Mouse (Mus musculus): Measurements from ENCODE around the gene Agrp. TPM values are rescaled to one million over a fixed set of nuclear protein-coding genes. Genes with fewer than 3 reads are reported as not detected.

Agrp gene
- polyA plus RNA-seq, 1 experiment from 2014 or later, result 0.73 TPM

DNA sequence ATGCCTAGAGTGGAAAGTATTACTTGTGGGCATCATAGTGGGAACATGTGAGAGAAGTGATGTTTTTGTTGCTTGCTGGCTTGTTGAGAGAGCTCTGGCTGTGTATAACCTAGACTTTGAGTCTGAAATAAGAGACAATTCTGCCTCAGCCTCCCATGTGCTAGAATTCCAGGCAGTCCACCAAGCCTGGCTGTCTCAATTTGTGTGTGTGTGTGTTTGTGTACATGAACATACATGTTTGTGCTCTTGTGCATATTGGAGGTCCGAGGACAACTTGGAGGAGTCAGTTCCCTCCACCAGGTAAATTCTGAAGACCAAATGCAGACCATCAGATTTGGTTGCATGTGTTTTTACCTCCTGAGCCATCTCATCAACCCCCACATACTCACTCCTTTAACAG is 8.0 kb upstream of the Agrp start:
- Histone ChIP-seq H3K4me1 (ENCODE audit: control insufficient read depth, insufficient read depth, low read length) (no peaks in the 10 kb centered on the region), H3K27ac (replicated peaks; ENCODE audit: low read depth, low read length) (no peak overlapping the region), H3K4me3 (ENCODE audit: low read depth, low read length) (no peak overlapping the region), H3K9me3 (ENCODE audit: control insufficient read depth, low read length) (no peaks in the 10 kb centered on the region), H3K27me3 (ENCODE audit: control insufficient read depth, insufficient read depth, low read length) (no peaks in the 10 kb centered on the region), H3K36me3 (ENCODE audit: control insufficient read depth, insufficient read depth, low read length) (peaks cover 10% of the 10 kb centered on the region), H3K9ac (ENCODE audit: low read length) (no peak overlapping the region), H3K4me2 (ENCODE audit: low read depth, severe bottlenecking) (no peak overlapping the region)
- WGBS, result 94% methylated on average over 1 of the region's 1 CpGs
- no peak for DNase-seq (ENCODE audit: low spot score)
- ATAC-seq (ENCODE audit: insufficient number of reproducible peaks, low FRiP score, low TSS enrichment, low read depth), result no peak

GRCm38 (mm10) chr8:105640511-105640910 is 3.3 kb upstream of the Agrp start:
- Histone ChIP-seq H3K4me1 (ENCODE audit: control insufficient read depth, insufficient read depth, low read length) (peaks cover 7% of the 10 kb centered on the region), H3K4me3 (ENCODE audit: low read depth, low read length) (no peak overlapping the region), H3K27me3 (ENCODE audit: control insufficient read depth, insufficient read depth, low read length) (no peaks in the 10 kb centered on the region), H3K9me3 (ENCODE audit: control insufficient read depth, low read length) (no peaks in the 10 kb centered on the region), H3K4me2 (ENCODE audit: low read depth, severe bottlenecking) (no peak overlapping the region), H3K27ac (replicated peaks; ENCODE audit: low read depth, low read length) (no peak overlapping the region), H3K9ac (ENCODE audit: low read length) (no peak overlapping the region), H3K36me3 (ENCODE audit: control insufficient read depth, insufficient read depth, low read length) (peaks cover 6% of the 10 kb centered on the region)
- DNase-seq (ENCODE audit: low spot score) (no peak), ATAC-seq (ENCODE audit: insufficient number of reproducible peaks, low FRiP score, low TSS enrichment, low read depth) (no peak)
- WGBS, result 91% methylated on average over 2 of the region's 2 CpGs

DNA sequence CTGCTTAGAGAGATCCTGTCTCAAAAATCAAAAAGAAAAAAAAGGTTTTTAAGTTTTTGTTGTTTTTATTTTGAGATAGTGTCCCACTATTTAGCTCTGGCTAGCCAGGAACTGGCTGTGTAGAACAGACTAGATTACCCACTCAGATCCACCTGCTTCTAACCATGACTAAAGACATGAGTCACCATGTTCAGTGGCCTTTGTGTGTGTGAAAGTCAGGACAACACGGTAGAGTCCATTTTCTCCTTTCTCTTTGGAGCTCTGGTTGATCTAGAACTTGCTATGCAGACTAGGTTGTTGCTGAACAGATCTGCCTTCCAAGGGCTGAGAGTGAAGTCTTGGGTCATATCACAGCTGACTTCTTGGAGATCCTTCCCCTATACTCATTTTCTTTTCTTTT is 2.6 kb upstream of the Agrp start:
- Histone ChIP-seq H3K27ac (replicated peaks; ENCODE audit: low read depth, low read length) (no peak overlapping the region), H3K4me2 (ENCODE audit: low read depth, severe bottlenecking) (no peak overlapping the region), H3K9me3 (ENCODE audit: control insufficient read depth, low read length) (no peaks in the 10 kb centered on the region), H3K9ac (ENCODE audit: low read length) (no peak overlapping the region), H3K36me3 (ENCODE audit: control insufficient read depth, insufficient read depth, low read length) (0 out of 2 replicates have a peak, but pooled peaks cover 2% of the 10 kb centered on the region), H3K4me1 (ENCODE audit: control insufficient read depth, insufficient read depth, low read length) (peaks cover 11% of the 10 kb centered on the region), H3K4me3 (ENCODE audit: low read depth, low read length) (no peak overlapping the region), H3K27me3 (ENCODE audit: control insufficient read depth, insufficient read depth, low read length) (no peaks in the 10 kb centered on the region)
- WGBS, result 86% methylated on average over 1 of the region's 1 CpGs
- no peak for ATAC-seq (ENCODE audit: insufficient number of reproducible peaks, low FRiP score, low TSS enrichment, low read depth)
- DNase-seq (ENCODE audit: low spot score), result no peak

GRCm38 (mm10) chr8:105638510-105638909 is 1.3 kb upstream of the Agrp start:
- Histone ChIP-seq H3K4me2 (ENCODE audit: low read depth, severe bottlenecking) (peak overlapping the region; percentile 84), H3K4me3 (ENCODE audit: low read depth, low read length) (peak overlapping the region; percentile 97; the same call in 1 of the 2 replicates), H3K9ac (ENCODE audit: low read length) (0 out of 2 replicates have a peak overlapping the region, but pooled peaks have one; percentile 17), H3K27ac (replicated peaks; ENCODE audit: low read depth, low read length) (no peak overlapping the region), H3K27me3 (ENCODE audit: control insufficient read depth, insufficient read depth, low read length) (no peaks in the 10 kb centered on the region), H3K9me3 (ENCODE audit: control insufficient read depth, low read length) (no peaks in the 10 kb centered on the region), H3K36me3 (ENCODE audit: control insufficient read depth, insufficient read depth, low read length) (0 out of 2 replicates have a peak, but pooled peaks cover 2% of the 10 kb centered on the region), H3K4me1 (ENCODE audit: control insufficient read depth, insufficient read depth, low read length) (peaks cover 12% of the 10 kb centered on the region)
- 94% methylated on average over 4 of the region's 4 CpGs for WGBS
- ATAC-seq (ENCODE audit: insufficient number of reproducible peaks, low FRiP score, low TSS enrichment, low read depth) (no peak), DNase-seq (ENCODE audit: low spot score) (no peak)

DNA sequence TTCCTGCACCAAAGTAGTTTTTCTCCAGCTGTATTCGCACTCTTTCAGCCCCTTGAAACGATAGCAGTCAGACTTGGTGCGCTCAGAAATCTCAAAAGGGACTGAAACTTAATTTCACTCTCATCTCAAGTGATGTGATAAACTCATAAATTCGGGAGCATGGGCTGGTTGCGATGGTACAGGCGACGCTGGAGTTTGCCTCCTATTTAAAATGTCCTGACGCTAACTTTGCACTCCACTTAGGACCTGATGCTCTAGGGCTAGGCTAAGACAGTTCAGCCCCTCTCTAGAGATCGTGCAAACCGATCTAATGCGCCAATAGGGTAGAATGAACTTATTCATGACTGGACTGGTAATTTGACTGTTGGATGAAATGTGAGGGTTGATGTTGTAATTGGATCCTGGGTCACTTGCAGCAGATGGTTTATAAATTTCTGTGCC is 428 bp upstream of the Agrp start:
- Histone ChIP-seq H3K9me3 (ENCODE audit: control insufficient read depth, low read length) (no peaks in the 10 kb centered on the region), H3K9ac (ENCODE audit: low read length) (peak overlapping the region; percentile 99), H3K4me3 (ENCODE audit: low read depth, low read length) (peak overlapping the region; percentile 97), H3K4me1 (ENCODE audit: control insufficient read depth, insufficient read depth, low read length) (peaks cover 12% of the 10 kb centered on the region), H3K27me3 (ENCODE audit: control insufficient read depth, insufficient read depth, low read length) (no peaks in the 10 kb centered on the region), H3K27ac (replicated peaks; ENCODE audit: low read depth, low read length) (peak overlapping the region; percentile 100), H3K36me3 (ENCODE audit: control insufficient read depth, insufficient read depth, low read length) (0 out of 2 replicates have a peak, but pooled peaks cover 2% of the 10 kb centered on the region), H3K4me2 (ENCODE audit: low read depth, severe bottlenecking) (peak overlapping the region; percentile 84)
- ATAC-seq (ENCODE audit: insufficient number of reproducible peaks, low FRiP score, low TSS enrichment, low read depth), result no peak
- peak; percentile 53 for DNase-seq (ENCODE audit: low spot score)
- WGBS, result under 1% methylated on average over 11 of the region's 11 CpGs

DNA sequence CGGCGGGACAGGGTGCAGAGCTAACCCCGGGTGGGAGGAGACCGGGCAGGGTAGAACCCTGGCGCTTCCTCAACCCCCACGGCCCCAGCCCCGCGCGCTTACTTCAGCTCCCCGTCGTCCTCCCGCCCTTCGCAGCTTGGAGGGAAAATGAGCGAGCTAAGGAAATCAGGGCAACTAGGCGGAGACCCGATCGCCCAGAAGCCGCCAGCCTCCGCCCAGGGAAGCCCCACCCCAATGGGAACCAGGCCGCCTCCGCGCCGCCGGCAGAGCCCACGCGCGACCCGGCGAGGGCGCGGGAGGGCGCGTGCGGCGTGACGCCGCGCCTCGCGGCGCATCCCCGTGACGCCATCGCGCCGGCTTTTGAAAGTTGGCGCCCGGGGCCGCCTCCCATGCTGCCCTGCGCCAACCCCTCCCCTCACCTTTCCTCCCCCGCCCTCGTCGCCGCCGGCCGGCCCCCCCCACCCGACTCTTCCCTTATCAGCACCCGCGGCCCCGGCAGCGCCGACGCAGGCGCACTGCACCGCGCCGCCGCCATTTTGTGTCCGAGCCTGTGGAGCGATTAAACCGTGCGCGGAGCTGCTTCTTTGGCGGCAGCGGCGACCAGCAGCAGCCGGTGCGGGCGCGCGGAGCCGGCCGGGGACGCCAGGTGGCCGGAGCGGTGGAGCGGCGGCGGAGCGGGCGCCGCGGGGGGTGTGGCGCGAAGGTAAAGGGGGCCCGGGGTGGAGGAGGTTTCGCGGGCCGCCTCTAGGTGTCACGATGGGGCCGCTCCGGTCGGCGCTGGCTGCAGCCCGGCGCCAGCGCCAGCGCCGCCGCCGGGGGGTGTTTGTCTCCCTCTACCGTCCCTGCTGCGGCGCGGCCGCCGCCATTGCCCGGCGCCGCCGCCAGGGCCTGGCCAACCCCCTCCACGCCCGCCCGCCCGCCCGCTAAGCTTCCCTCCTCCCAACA is 903 bp downstream of the Agrp start, which contains the start of gene Ctcf:
TSS of gene Ctcf (plus strand) at position 551 of the 945 bp plus-strand sequence.
- 0 out of 2 replicates have a peak, but pooled peaks cover 2% of the 10 kb centered on the region for H3K36me3 ChIP-seq (ENCODE audit: control insufficient read depth, insufficient read depth, low read length)
- peaks cover 12% of the 10 kb centered on the region for H3K4me1 ChIP-seq (ENCODE audit: control insufficient read depth, insufficient read depth, low read length)
- H3K27ac ChIP-seq (replicated peaks; ENCODE audit: low read depth, low read length), result peak within 1 kb of the TSS; percentile 100
- WGBS, result 0% methylated on average over 68 of the region's 126 CpGs
- H3K9ac ChIP-seq (ENCODE audit: low read length), result peak within 1 kb of the TSS; percentile 99
- H3K9me3 ChIP-seq (ENCODE audit: control insufficient read depth, low read length), result no peaks in the 10 kb centered on the region
- ATAC-seq (ENCODE audit: insufficient number of reproducible peaks, low FRiP score, low TSS enrichment, low read depth) (peak; percentile 89), DNase-seq (ENCODE audit: low spot score) (peak; percentile 94)
- H3K27me3 ChIP-seq (ENCODE audit: control insufficient read depth, insufficient read depth, low read length), result no peaks in the 10 kb centered on the region
- H3K4me2 ChIP-seq (ENCODE audit: low read depth, severe bottlenecking), result peak within 1 kb of the TSS; percentile 84
- peak within 1 kb of the TSS; percentile 97 for H3K4me3 ChIP-seq (ENCODE audit: low read depth, low read length)

- no peaks in the 10 kb centered on the region for H3K9me3 ChIP-seq (ENCODE audit: control insufficient read depth, low read length)
- no peak for DNase-seq (ENCODE audit: low spot score)
- WGBS, result 5% methylated on average over 11 of the region's 11 CpGs
- 0 out of 2 replicates have a peak, but pooled peaks cover 2% of the 10 kb centered on the region for H3K36me3 ChIP-seq (ENCODE audit: control insufficient read depth, insufficient read depth, low read length)
- peak overlapping the region; percentile 99 for H3K9ac ChIP-seq (ENCODE audit: low read length)
- H3K27ac ChIP-seq (replicated peaks; ENCODE audit: low read depth, low read length), result peak overlapping the region; percentile 100
- peak overlapping the region; percentile 84 for H3K4me2 ChIP-seq (ENCODE audit: low read depth, severe bottlenecking)
- no peaks in the 10 kb centered on the region for H3K27me3 ChIP-seq (ENCODE audit: control insufficient read depth, insufficient read depth, low read length)
- no peak for ATAC-seq (ENCODE audit: insufficient number of reproducible peaks, low FRiP score, low TSS enrichment, low read depth)
- H3K4me1 ChIP-seq (ENCODE audit: control insufficient read depth, insufficient read depth, low read length), result peaks cover 12% of the 10 kb centered on the region
- peak overlapping the region; percentile 97 for H3K4me3 ChIP-seq (ENCODE audit: low read depth, low read length)
Observed at GRCm38 (mm10) chr8:105635481-105635880, 1.7 kb downstream of the Agrp start.

DNA sequence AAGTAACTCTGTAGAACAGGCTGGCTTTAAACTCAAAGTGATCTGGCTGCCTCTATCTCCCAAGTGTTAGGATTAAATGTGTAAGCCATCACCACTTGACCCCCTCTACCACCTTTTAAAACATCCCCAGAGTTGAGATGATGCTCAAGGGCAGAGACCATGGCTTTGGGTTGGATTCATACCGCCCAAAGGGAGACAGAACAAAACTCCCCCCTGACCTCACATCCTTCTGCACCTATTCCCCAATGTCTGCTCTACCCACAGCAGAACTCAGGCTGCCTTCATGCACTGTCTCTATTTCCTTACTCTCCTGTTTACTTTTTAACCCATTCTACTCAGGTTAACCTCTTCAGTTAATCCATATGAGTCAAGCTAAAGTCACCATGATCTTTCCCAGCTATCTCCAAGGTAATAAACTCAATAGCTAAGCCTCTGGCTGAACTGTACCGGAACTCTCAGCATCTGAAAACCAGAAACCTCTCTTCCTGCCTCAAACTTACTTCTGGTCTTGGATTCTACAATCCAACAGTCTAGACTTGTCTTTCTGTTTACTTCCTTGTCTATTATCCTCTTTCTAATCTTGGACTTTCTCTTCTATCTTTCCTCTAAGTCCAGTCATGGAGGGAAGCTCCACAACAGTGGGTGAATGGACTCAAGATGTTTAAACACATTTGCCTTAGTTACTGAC is 2.3 kb downstream of the Agrp start:
- 0 out of 2 replicates have a peak, but pooled peaks cover 2% of the 10 kb centered on the region for H3K36me3 ChIP-seq (ENCODE audit: control insufficient read depth, insufficient read depth, low read length)
- peak overlapping the region; percentile 84 for H3K4me2 ChIP-seq (ENCODE audit: low read depth, severe bottlenecking)
- peaks cover 12% of the 10 kb centered on the region for H3K4me1 ChIP-seq (ENCODE audit: control insufficient read depth, insufficient read depth, low read length)
- H3K9me3 ChIP-seq (ENCODE audit: control insufficient read depth, low read length), result no peaks in the 10 kb centered on the region
- H3K27me3 ChIP-seq (ENCODE audit: control insufficient read depth, insufficient read depth, low read length), result no peaks in the 10 kb centered on the region
- ATAC-seq (ENCODE audit: insufficient number of reproducible peaks, low FRiP score, low TSS enrichment, low read depth) (no peak), DNase-seq (ENCODE audit: low spot score) (no peak)
- H3K9ac ChIP-seq (ENCODE audit: low read length), result no peak overlapping the region
- peak overlapping the region; percentile 97; the same call in 1 of the 2 replicates for H3K4me3 ChIP-seq (ENCODE audit: low read depth, low read length)
- H3K27ac ChIP-seq (replicated peaks; ENCODE audit: low read depth, low read length), result no peak overlapping the region
- WGBS, result 89% methylated on average over 2 of the region's 2 CpGs

Data from limb, embryonic 11.5 days (tissue).